Comparison of ENCODE assay signal across 31 mouse cellular contexts in the genomic region with DNA sequence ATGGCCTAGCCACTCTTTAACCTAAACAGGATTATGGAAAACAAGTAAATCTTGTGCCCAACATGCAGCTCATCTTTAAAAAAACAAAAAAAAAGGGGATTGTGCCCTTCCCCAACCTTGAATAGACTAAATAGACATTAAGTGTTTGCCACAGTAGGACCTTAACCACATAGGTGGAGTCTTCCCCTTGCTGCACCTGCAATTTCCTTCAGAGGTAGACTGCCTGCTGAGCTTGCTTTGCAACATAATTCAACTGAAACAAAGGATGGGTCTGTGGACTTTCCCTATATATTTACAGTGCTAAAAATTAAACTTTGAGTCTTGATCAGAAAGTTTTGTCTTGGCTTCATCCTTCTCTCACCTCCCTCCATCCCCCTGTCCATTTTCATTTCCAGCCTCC.
"Had no signal": no experiment of that assay in that cellular context is flagged by ENCODE, and none has a peak within 500 bp of the region (broad histone marks: within the 10 kb centered on the region; RNA-seq: fewer than 3 reads in every experiment).

No protein-coding gene starts in this region.

- H3K4me2 ChIP-seq: limb, embryonic 12.5 days; limb, embryonic 13.5 days; limb, embryonic 15.5 days; liver, embryonic 11.5 days; liver, embryonic 13.5 days; liver, embryonic 15.5 days; lung, embryonic 14.5 days; lung, embryonic 15.5 days; midbrain, embryonic 11.5 days; midbrain, embryonic 12.5 days; midbrain, embryonic 13.5 days; midbrain, embryonic 15.5 days; neural tube, embryonic 12.5 days had no signal

- H3K27me3 ChIP-seq: limb, embryonic 12.5 days; limb, embryonic 13.5 days; limb, embryonic 15.5 days; liver, embryonic 13.5 days; liver, embryonic 15.5 days; lung, embryonic 15.5 days; megakaryocyte, embryonic 14.5 days; midbrain, embryonic 12.5 days; midbrain, embryonic 13.5 days; midbrain, embryonic 15.5 days; neural tube, embryonic 12.5 days had no signal

- DNase-seq: left cerebral cortex, postnatal 4 days; liver; liver, embryonic 13.5 days; liver, postnatal 0 days; lung, adult 18-20 months; lung, adult 2 months; lung, embryonic 14.5 days; lung, postnatal 10 days; lung, postnatal 14 days; lung, postnatal 36 days; lung, postnatal 4 days; midbrain, embryonic 14.5 days had no signal

- H3K4me1 ChIP-seq: limb, embryonic 10.5 days; limb, embryonic 12.5 days; limb, embryonic 13.5 days; limb, embryonic 15.5 days; liver, embryonic 13.5 days; liver, embryonic 15.5 days; lung, embryonic 15.5 days; megakaryocyte, embryonic 14.5 days; midbrain, embryonic 10.5 days; midbrain, embryonic 12.5 days; midbrain, embryonic 13.5 days; midbrain, embryonic 15.5 days; neural tube, embryonic 12.5 days had no signal

- H3K9ac ChIP-seq: limb, embryonic 12.5 days; limb, embryonic 13.5 days; limb, embryonic 15.5 days; liver, embryonic 13.5 days; liver, embryonic 14.5 days; liver, embryonic 15.5 days; liver, postnatal 0 days; lung, embryonic 14.5 days; lung, embryonic 15.5 days; midbrain, embryonic 12.5 days; midbrain, embryonic 13.5 days; midbrain, embryonic 15.5 days; neural tube, embryonic 12.5 days had no signal

- H3K9me3 ChIP-seq: limb, embryonic 10.5 days; limb, embryonic 12.5 days; limb, embryonic 13.5 days; limb, embryonic 15.5 days; liver, embryonic 13.5 days; liver, embryonic 15.5 days; lung, embryonic 15.5 days; megakaryocyte, embryonic 14.5 days; midbrain, embryonic 10.5 days; midbrain, embryonic 12.5 days; midbrain, embryonic 13.5 days; midbrain, embryonic 15.5 days; neural tube, embryonic 12.5 days had no signal

- H3K27ac ChIP-seq: limb, embryonic 10.5 days; limb, embryonic 12.5 days; limb, embryonic 13.5 days; limb, embryonic 15.5 days; liver, embryonic 13.5 days; liver, embryonic 14.5 days; liver, embryonic 15.5 days; lung, embryonic 15.5 days; macrophage; midbrain, embryonic 10.5 days; midbrain, embryonic 12.5 days; midbrain, embryonic 13.5 days; midbrain, embryonic 15.5 days; neural tube, embryonic 12.5 days had no signal

- H3K4me3 ChIP-seq: limb, embryonic 10.5 days; limb, embryonic 12.5 days; limb, embryonic 13.5 days; limb, embryonic 15.5 days; liver, embryonic 13.5 days; liver, embryonic 15.5 days; lung, embryonic 15.5 days; megakaryocyte, embryonic 14.5 days; midbrain, embryonic 10.5 days; midbrain, embryonic 12.5 days; midbrain, embryonic 13.5 days; midbrain, embryonic 15.5 days; myocyte; neural tube, embryonic 12.5 days had no signal

- H3K36me3 ChIP-seq: limb, embryonic 10.5 days; limb, embryonic 12.5 days; limb, embryonic 13.5 days; limb, embryonic 15.5 days; liver, embryonic 13.5 days; liver, embryonic 15.5 days; lung, embryonic 15.5 days; midbrain, embryonic 10.5 days; midbrain, embryonic 12.5 days; midbrain, embryonic 13.5 days; midbrain, embryonic 15.5 days; neural tube, embryonic 12.5 days had no signal

- ATAC-seq: liver, postnatal 0 days; lung, postnatal 0 days; midbrain, embryonic 13.5 days; midbrain, embryonic 15.5 days; midbrain, embryonic 16.5 days had no signal
